Mouse (Mus musculus): ENCODE measurements around the gene Asf1b.

DNA sequence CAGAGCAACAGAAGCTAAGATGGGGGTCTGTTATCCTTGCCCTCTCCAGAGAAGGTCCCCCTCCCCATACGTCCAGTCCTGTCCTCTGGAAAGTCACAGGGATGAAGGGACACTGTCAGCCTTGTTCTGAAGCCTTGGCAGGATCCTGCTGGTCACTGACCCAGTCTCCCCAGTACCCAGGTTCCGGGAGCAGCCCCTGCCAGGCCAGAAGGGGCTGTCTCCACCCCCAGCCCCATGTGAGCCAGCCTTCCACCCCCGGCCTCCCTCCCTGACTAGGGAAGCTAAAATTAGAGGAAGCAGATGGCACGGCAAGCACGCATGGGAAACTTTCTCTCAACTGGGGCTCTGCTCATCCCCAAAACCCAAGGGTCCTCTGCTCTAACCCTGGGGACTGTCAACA is 39.3 kb upstream of the Asf1b start:
- TF ChIP-seq EP300 (optimal IDR thresholded peaks at IDR 0.05), result no peak
- no peak for TF ChIP-seq CTCF (IDR thresholded peaks at IDR 0.05; ENCODE audit: low read depth)

Data from stomach, postnatal 0 days (tissue).